In the genomic region with DNA sequence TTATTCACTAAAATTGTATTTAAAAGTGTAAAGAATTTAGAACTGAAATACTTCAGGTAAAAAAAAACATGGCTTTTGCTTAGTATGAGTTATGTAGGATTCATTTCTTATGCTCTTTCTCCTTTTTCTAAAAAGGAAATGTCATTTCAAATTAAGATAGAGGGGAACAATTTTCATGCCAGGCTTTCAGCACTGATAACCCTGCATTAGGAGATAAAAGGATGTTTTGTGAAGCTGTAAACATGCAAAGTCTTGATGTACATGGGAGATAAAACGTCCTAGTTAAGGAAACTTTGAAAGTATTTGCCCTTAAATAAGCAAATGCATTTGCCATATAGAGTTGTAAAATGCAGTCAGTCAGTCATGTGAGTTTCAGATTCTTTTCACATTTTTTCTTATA, we compare ENCODE assay signal across 30 mouse cellular contexts.
"Had no signal": no experiment of that assay in that cellular context is flagged by ENCODE, and none has a peak within 500 bp of the region (broad histone marks: within the 10 kb centered on the region; RNA-seq: fewer than 3 reads in every experiment).

No protein-coding gene starts in this region.

- H3K27ac ChIP-seq: heart, embryonic 13.5 days; heart, embryonic 15.5 days; hindbrain, embryonic 10.5 days; hindbrain, embryonic 12.5 days; hindbrain, embryonic 13.5 days; hindbrain, embryonic 14.5 days; hindbrain, embryonic 15.5 days; hindbrain, postnatal 0 days; intestine, embryonic 15.5 days; kidney, embryonic 15.5 days; kidney, postnatal 0 days; layer of hippocampus, adult 2 months; left cerebral cortex, adult 2 months had no signal

- H3K4me1 ChIP-seq: heart, embryonic 12.5 days; heart, embryonic 13.5 days; heart, embryonic 15.5 days; hindbrain, embryonic 10.5 days; hindbrain, embryonic 12.5 days; hindbrain, embryonic 13.5 days; hindbrain, embryonic 15.5 days; intestine, embryonic 15.5 days; kidney, embryonic 15.5 days had no signal

- H3K4me3 ChIP-seq: heart, embryonic 12.5 days; heart, embryonic 13.5 days; heart, embryonic 15.5 days; hindbrain, embryonic 10.5 days; hindbrain, embryonic 12.5 days; hindbrain, embryonic 13.5 days; hindbrain, embryonic 15.5 days; intestine, embryonic 15.5 days; kidney, embryonic 15.5 days; layer of hippocampus, adult 2 months; left cerebral cortex, adult 2 months had no signal

- H3K36me3 ChIP-seq: heart, embryonic 12.5 days; heart, embryonic 13.5 days; heart, embryonic 15.5 days; hindbrain, embryonic 10.5 days; hindbrain, embryonic 12.5 days; hindbrain, embryonic 13.5 days; hindbrain, embryonic 15.5 days; intestine, embryonic 15.5 days; kidney, embryonic 15.5 days had no signal

- H3K9me3 ChIP-seq: heart, embryonic 12.5 days; heart, embryonic 13.5 days; heart, embryonic 15.5 days; hindbrain, embryonic 10.5 days; hindbrain, embryonic 12.5 days; hindbrain, embryonic 13.5 days; hindbrain, embryonic 15.5 days; intestine, embryonic 15.5 days; kidney, embryonic 15.5 days had no signal

- DNase-seq: heart, postnatal 10 days; heart, postnatal 14 days; heart, postnatal 36 days; heart, postnatal 4 days; kidney, adult 11 months; kidney, adult 18-20 months; kidney, adult 2 months; kidney, adult 8-10 months; kidney, adult 9 months; kidney, postnatal 10 days; kidney, postnatal 14 days; kidney, postnatal 25 days; kidney, postnatal 36 days; kidney, postnatal 4 days; layer of hippocampus, adult 9-11 months; layer of hippocampus, postnatal 36 days had no signal

- H3K27me3 ChIP-seq: heart, embryonic 12.5 days; heart, embryonic 13.5 days; heart, embryonic 15.5 days; hindbrain, embryonic 12.5 days; hindbrain, embryonic 13.5 days; hindbrain, embryonic 15.5 days; intestine, embryonic 15.5 days; kidney, embryonic 15.5 days had no signal

- H3K9ac ChIP-seq: heart, embryonic 12.5 days; heart, embryonic 13.5 days; heart, embryonic 15.5 days; hindbrain, embryonic 12.5 days; hindbrain, embryonic 13.5 days; hindbrain, embryonic 14.5 days; hindbrain, embryonic 15.5 days; intestine, embryonic 15.5 days; kidney, embryonic 15.5 days had no signal
